Mouse (Mus musculus) liver, embryonic 12.5 days (tissue): ENCODE measurements around the gene Cyp21a1. TPM values are rescaled to one million over a fixed set of nuclear protein-coding genes. Genes with fewer than 3 reads are reported as not detected.
"Not testable (repeated sequence)": the region's sequence is repeated elsewhere in the genome, so short reads cannot be mapped to it uniquely, and the experiment has no call there.

Source experiments
- ATAC-seq: fragments of 200-750 bp; cut with Nextera tagmentation; 2 replicates; pipeline ENCODE4 v1.8.0; 2017; ENCODE audit warnings: moderate number of reproducible peaks, mild to moderate bottlenecking, moderate library complexity
- H3K27ac ChIP-seq: fragments of 300-500 bp; sonication (generic); 2 replicates; pipeline ENCODE4 v1.5.1; 2016; ENCODE audit warnings: mild to moderate bottlenecking
- H3K27me3 ChIP-seq: fragments of 300-500 bp; sonication (generic); replicated peaks from 2 replicates; pipeline ENCODE4 v1.6.1; 2016; ENCODE audit warnings: mild to moderate bottlenecking, moderate library complexity
- H3K36me3 ChIP-seq: fragments of 300-500 bp; sonication (generic); 2 replicates; pipeline ENCODE4 v1.6.1; 2016; ENCODE audit warnings: mild to moderate bottlenecking, moderate library complexity
- H3K4me1 ChIP-seq: fragments of 300-500 bp; sonication (generic); 2 replicates; pipeline ENCODE4 v1.6.1; 2016
- H3K4me2 ChIP-seq: fragments of 300-500 bp; sonication (generic); 2 replicates; pipeline ENCODE4 v1.6.1; 2016; ENCODE audit warnings: mild to moderate bottlenecking, moderate library complexity
- H3K4me3 ChIP-seq: fragments of 300-500 bp; sonication (generic); 2 replicates; pipeline ENCODE4 v1.5.1; 2016; ENCODE audit warnings: mild to moderate bottlenecking, moderate library complexity
- H3K9ac ChIP-seq: fragments of 300-500 bp; sonication (generic); 2 replicates; pipeline ENCODE4 v1.6.1; 2016; ENCODE audit warnings: mild to moderate bottlenecking, moderate library complexity
- H3K9me3 ChIP-seq: fragments of 300-500 bp; sonication (generic); replicated peaks from 2 replicates; pipeline ENCODE4 v1.6.1; 2016; ENCODE audit warnings: mild to moderate bottlenecking, moderate library complexity
- WGBS: fragments of 180-500 bp; shearing (Covaris S2); methylation state at CpG from one replicate; pipeline ENCODE4 v1.1.7; 2016; ENCODE audit not compliant: insufficient replicate concordance; 5-methylcytosine and 5-hydroxymethylcytosine counted together
- polyA plus RNA-seq: library from polyadenylated mRNA; unstranded; fragments of >200 nt; fragmentation: Nextera tagmentation; extraction: Ambion mirVana; gene quantifications from 2 replicates; pipeline ENCODE4 v1.2.1, GENCODE M21; 2016

The Cyp21a1 gene
- polyA plus RNA-seq, 1 experiment from 2014 or later = not detected

DNA sequence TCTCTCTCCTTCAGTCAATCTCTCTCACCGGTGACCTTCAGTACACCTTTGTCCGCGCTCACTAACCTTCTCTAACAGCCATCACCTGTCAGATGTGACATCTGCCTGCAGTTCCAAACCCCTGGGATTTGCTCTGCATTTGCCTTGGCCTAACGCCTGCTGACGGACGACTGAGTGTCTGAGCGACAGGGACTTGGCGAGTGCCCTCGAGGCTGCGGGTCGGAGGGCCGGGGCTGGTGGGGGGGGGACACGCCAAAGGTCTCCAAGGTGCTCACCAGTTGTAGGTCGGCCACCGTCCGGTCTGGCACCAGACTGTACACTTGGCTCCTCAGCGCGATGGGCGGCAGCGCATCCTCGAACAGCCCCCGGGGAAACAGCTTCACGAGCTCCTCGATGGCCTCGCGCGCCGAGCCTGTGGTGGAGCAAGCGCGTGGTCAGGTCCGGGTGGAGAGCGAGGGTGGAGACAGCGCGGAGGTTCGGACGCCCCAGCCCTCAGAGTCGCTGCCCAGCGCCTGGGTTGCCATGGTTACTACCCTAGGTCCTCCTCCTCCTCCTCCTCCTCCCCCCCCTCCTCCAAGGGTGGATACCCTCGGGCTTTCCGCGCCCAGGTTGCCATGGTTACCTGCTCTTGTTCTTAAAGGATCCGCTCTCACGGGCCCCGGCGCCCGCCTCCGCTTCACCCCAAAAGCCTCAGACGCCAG lies 31.9 kb upstream of the Cyp21a1 start:
- 9% methylated on average over 48 of the region's 48 CpGs for WGBS
- Histone ChIP-seq H3K4me1 (peaks cover 45% of the 10 kb centered on the region), H3K9me3 (0 out of 2 replicates have a peak, but pooled peaks cover under 1% of the 10 kb centered on the region), H3K36me3 (peaks cover 72% of the 10 kb centered on the region), H3K4me3 (peak overlapping the region; percentile 76), H3K4me2 (peak overlapping the region; percentile 97), H3K27me3 (no peaks in the 10 kb centered on the region), H3K9ac (peak overlapping the region; percentile 69), H3K27ac (peak overlapping the region; percentile 87)
- ATAC-seq = peak; percentile 79

DNA sequence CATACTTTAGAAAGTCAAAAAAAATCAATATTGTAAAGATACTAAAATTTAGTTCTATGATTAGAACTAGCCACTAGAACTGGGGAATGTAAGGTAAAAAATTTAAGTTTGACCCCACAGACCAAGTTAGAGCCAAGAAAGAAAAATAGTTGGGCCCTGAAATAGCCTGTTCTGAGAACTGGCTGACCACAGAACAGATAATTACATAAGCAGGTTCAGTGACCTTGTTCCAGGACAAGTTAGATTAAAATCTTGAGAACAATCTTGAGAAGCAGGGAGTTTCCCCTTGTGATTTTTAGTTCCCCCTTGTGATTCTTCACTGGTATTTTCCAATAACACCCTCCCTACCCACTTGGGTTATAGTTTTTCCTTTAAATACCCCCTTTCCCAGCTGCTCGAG lies 26.4 kb upstream of the Cyp21a1 start:
- not testable (repeated sequence) for H3K27me3 ChIP-seq, H3K27ac ChIP-seq, H3K9me3 ChIP-seq, H3K4me3 ChIP-seq, H3K4me1 ChIP-seq, ATAC-seq, H3K9ac ChIP-seq, H3K4me2 ChIP-seq
- 79% methylated on average over 1 of the region's 1 CpGs for WGBS
- H3K36me3 ChIP-seq = peaks cover 92% of the 10 kb centered on the region

DNA sequence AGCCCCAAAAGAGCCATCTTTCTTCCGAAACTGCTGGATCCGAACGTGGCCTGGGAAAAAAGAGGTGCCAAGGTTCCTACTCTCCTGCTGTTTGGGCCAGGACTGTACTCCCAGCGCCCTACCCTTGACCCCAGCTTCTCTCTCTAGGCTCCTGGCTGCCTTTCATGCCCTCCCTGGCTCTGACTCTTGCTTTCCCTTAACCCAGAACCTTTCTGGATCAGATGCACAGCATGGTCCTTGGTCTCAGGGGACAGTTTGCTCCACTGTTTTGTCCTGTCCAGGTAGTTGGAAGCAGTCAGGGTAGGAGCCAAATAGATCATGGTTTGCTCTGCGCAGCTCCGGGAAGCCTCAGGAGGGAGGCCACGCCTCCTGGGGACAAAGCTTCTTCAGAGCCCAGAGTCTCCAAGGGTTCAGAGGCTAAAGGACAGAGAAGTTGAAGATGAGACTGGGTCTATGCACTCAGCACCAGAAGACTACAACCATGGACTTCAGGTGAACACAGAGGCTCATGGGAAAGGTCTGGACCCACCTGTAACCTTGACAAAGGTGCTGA lies 10.5 kb upstream of the Cyp21a1 start:
- Histone ChIP-seq H3K27ac (no peak overlapping the region), H3K36me3 (no peaks in the 10 kb centered on the region), H3K4me2 (no peak overlapping the region), H3K27me3 (peaks cover 4% of the 10 kb centered on the region; the same call in 1 of the 2 replicates), H3K4me3 (no peak overlapping the region), H3K9me3 (no peaks in the 10 kb centered on the region), H3K4me1 (no peaks in the 10 kb centered on the region), H3K9ac (no peak overlapping the region)
- no peak for ATAC-seq
- 59% methylated on average over 7 of the region's 7 CpGs for WGBS

DNA sequence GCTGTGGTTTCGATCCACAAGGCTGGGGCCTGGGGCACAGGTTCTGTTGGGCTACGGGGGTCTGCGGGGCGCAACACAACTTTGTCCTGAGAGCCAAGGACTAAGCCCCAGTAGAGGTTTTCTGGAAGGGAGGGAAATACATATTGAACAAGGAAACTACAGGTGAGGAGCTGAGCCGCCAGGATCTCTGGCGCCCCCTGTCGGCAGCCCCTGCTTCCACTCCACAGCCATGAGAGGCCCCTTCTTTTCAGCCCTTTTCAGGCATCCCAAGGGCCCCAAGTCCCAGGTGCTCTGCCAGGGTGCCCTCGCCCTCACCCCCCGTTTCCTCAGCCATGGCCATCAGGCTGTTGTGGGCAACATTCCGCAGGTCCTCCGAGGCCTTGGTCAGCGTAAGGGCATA lies 9.4 kb upstream of the Cyp21a1 start:
- H3K27ac ChIP-seq = not testable (repeated sequence)

DNA sequence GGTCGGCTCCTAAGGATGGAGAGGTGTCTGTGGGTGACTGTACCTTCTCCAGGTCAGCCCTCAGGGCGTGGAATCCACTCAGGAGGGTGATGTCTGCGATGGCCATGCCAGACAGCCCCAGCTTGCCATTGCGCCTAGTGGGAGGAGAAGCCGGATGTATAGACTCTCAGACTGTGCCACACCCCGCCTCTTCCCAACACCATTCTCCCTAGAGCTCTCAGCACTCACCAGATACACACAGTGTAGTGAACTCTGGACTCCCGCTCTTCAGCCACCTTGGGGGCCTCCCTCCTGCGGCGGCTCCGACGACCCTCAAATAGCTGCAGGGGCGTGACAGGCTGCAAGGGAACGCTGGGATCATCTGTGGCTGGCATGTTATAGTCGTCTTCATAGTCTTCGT lies 6.9 kb upstream of the Cyp21a1 start:
- Histone ChIP-seq H3K4me3 (no peak overlapping the region), H3K36me3 (no peaks in the 10 kb centered on the region), H3K27me3 (no peaks in the 10 kb centered on the region), H3K4me2 (no peak overlapping the region), H3K4me1 (no peaks in the 10 kb centered on the region), H3K9ac (no peak overlapping the region), H3K9me3 (no peaks in the 10 kb centered on the region), H3K27ac (no peak overlapping the region)
- no peak for ATAC-seq
- 63% methylated on average over 15 of the region's 15 CpGs for WGBS

More for the DNA sequence above, 9.4 kb upstream of the Cyp21a1 start:
- H3K9ac ChIP-seq, H3K36me3 ChIP-seq, H3K4me2 ChIP-seq, H3K4me3 ChIP-seq, H3K9me3 ChIP-seq, H3K27me3 ChIP-seq, H3K4me1 ChIP-seq, ATAC-seq: not testable (repeated sequence)
- WGBS = 44% methylated on average over 12 of the region's 12 CpGs

DNA sequence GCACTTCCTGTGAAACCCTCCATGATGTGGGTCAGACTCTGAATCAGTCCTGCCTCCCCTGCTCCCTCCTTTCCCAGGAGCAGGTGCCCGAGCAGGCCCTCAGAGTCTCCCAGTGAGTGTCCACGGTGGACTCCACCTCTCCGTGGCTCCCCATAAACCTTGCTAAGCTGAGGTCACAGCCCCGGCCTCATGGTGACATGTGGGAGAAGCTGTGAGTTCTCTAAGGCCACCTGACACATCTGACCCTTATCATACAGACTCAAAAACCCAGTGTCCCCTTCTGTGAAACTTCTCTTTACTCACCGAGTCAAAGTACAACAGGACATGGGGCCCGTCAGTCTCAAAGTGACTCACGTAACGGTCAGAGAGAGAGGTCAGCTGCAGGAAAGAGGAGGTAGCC lies 6.5 kb upstream of the Cyp21a1 start:
- not testable (repeated sequence) for H3K4me1 ChIP-seq, H3K9me3 ChIP-seq, H3K4me3 ChIP-seq, ATAC-seq, H3K36me3 ChIP-seq, H3K4me2 ChIP-seq, H3K27ac ChIP-seq, H3K9ac ChIP-seq, H3K27me3 ChIP-seq
- 53% methylated on average over 8 of the region's 8 CpGs for WGBS

DNA sequence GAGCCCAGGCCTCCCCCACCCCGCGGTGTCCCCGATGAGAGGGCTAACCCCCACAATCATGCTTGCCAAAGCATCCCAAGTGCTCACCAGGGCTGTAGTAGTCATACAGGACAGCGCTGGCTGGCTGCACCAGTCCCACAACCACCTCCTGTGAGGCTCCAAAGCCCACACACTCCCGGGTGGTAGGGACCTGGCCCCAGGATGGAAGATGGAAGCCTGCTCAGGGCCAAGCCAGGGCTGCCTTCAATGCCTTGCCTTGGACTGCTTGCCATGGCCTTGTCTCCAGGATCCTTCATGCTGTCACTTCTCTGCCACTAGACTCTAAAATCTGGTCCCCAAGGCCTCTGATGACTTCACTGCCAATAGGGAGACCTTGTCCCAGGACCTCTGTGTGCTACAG lies 6.0 kb upstream of the Cyp21a1 start:
- not testable (repeated sequence) for H3K4me2 ChIP-seq, H3K36me3 ChIP-seq, H3K27me3 ChIP-seq, H3K27ac ChIP-seq, H3K4me1 ChIP-seq, H3K4me3 ChIP-seq, ATAC-seq, H3K9me3 ChIP-seq, H3K9ac ChIP-seq
- WGBS = 72% methylated on average over 5 of the region's 5 CpGs

DNA sequence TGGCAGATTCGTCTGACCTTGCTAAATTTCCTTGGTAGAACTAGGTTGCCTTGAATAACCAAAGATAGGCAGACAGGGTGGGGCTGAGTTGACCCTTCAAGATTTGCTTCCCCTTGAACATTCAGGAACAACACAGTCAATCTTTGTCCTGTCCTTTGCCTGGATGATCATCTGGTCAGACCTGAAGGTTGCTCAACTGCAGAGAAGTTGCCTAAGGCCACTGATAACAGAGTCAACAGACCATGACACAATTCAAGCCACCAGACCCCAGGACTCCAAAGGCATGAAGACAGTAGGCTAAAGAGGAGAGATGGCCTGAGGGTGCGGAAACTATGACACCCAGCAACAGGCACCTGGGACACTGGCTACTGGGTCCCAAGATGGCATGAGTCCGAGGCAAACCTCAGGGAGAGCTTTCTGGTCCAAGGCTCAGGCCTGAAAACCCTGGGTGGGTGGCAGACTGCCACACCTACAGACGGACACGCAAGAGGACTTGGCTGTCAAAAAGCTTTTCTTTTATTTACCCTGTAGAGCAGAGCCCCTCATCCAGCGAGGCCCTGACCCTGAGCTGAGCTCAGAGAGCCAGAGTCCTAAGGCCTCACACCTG lies 4.3 kb upstream of the Cyp21a1 start:
- Histone ChIP-seq H3K4me2 (no peak overlapping the region), H3K4me3 (no peak overlapping the region), H3K4me1 (no peaks in the 10 kb centered on the region), H3K27me3 (no peaks in the 10 kb centered on the region), H3K9me3 (peaks cover 7% of the 10 kb centered on the region; the same call in 1 of the 2 replicates), H3K36me3 (no peaks in the 10 kb centered on the region), H3K9ac (no peak overlapping the region), H3K27ac (peak overlapping the region; percentile 56; the same call in 1 of the 2 replicates)
- WGBS = 61% methylated on average over 6 of the region's 6 CpGs
- peak; percentile 35; the same call in 1 of the 2 replicates for ATAC-seq

DNA sequence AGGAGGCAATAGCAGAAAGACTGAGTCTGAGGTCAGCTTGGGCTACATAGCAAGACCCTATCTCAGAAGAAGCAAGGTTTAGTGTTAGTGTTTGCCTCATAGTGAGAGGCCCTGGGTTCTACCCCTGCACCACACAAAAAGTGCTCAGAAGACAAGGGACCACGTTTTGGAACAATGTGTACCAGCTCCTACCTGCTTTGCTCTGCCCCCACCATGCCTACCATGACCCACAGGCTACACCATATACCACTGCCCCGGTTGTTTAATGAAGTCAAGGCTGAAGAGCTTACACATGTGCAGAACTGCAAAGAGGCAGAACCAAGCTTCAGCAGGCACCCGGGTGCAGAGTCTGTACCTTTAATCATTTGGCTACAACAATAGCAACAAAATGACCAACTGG lies 2.8 kb upstream of the Cyp21a1 start:
- Histone ChIP-seq H3K4me3 (no peak overlapping the region), H3K4me1 (no peaks in the 10 kb centered on the region), H3K9ac (no peak overlapping the region), H3K27me3 (no peaks in the 10 kb centered on the region), H3K4me2 (no peak overlapping the region), H3K36me3 (no peaks in the 10 kb centered on the region), H3K27ac (no peak overlapping the region), H3K9me3 (peaks cover 7% of the 10 kb centered on the region; the same call in 1 of the 2 replicates)
- 53% methylated on average over 3 of the region's 3 CpGs for WGBS
- no peak for ATAC-seq

DNA sequence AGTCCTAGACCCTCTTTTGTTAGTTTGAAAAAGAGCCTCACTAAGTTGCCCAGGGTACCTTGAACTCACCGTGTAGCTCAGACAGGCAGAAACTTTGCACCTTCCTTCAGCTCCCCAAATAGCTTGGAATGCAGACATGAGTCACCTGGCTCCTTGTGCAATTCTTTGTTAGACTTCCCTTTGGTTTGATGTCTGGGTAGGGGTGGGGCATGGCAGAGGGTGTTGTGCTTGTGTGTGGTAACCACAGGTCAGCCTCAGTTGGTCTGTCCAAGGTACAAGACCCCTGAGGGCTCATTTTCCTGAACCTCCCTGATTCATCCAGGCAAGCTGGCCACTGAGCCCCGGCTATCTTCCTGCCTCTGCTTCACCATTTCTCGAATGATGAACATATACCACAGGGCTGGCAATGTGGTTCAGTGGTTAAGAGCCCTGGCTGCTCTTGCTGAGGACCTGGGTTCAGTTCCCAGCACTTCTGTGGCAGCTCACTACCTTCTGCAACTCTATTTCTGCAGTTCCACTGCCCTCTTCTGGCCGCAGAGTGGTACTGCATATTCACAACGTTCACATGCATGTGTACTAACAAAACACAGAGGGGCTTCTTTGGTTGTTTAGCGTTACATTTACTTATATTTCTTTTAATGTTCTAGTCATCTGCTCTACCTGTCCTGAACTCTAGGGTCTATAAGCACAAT lies 656 bp upstream of the Cyp21a1 start:
- peaks cover 7% of the 10 kb centered on the region; the same call in 1 of the 2 replicates for H3K9me3 ChIP-seq
- WGBS = 56% methylated on average over 6 of the region's 6 CpGs
- H3K36me3 ChIP-seq = no peaks in the 10 kb centered on the region
- ATAC-seq = no peak
- H3K9ac ChIP-seq = no peak overlapping the region
- no peaks in the 10 kb centered on the region for H3K4me1 ChIP-seq
- no peak overlapping the region for H3K4me3 ChIP-seq
- no peak overlapping the region for H3K4me2 ChIP-seq
- H3K27ac ChIP-seq = no peak overlapping the region
- H3K27me3 ChIP-seq = no peaks in the 10 kb centered on the region

DNA sequence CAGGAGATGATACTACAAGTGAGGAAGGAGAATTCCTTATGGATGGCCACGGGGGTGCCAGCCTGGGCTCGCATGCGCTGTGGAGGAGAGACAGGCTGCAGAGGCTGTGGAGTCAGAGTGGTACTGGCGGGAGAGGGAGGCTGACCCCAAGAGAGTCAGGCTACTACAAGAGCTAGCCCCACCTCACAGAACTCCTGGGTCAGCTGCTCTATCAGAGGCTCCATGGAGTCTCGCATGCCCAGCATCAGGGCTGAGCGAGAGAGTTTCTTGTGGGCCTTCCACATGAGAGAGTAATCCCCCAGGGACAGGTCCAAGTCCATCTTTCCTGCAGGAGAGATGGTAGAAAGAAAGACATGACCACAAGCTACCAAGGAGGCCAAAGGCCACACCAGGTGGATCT lies 994 bp downstream of the Cyp21a1 start:
- H3K27ac ChIP-seq, H3K36me3 ChIP-seq, H3K9me3 ChIP-seq, ATAC-seq, H3K27me3 ChIP-seq, H3K4me3 ChIP-seq, H3K4me1 ChIP-seq, H3K4me2 ChIP-seq, H3K9ac ChIP-seq: not testable (repeated sequence)
- 75% methylated on average over 6 of the region's 6 CpGs for WGBS

DNA sequence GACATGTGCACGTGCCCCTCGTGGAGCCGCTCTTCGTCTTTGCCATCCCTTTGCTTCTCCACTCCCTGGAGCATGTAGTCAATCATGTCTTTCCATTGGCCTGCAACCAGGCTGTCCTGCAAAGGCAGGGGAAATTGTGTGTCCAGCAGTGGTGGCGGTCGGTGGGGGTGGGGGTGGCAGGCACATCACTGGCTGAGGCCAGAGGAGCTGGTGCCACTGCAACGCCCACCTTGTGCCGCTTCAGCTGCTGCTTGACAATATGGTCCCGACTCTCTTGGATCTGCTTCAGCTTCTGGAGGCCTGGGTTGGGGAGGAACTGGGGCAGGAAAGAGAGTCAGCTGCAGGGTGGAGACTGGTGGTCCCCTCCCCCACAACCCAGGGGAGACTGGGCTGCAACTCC lies 1.6 kb downstream of the Cyp21a1 start:
- H3K4me3 ChIP-seq, H3K9ac ChIP-seq, H3K9me3 ChIP-seq, ATAC-seq, H3K27ac ChIP-seq, H3K4me1 ChIP-seq, H3K36me3 ChIP-seq, H3K27me3 ChIP-seq, H3K4me2 ChIP-seq: not testable (repeated sequence)
- 73% methylated on average over 9 of the region's 9 CpGs for WGBS
